Mouse (Mus musculus) lung, postnatal 0 days (tissue): Measurements from ENCODE around the gene Mgat4a. TPM values are rescaled to one million over a fixed set of nuclear protein-coding genes. Genes with fewer than 3 reads are reported as not detected.
A peak's percentile ranks its signal among the peaks of the same experiment; 100 is the strongest.

ENCODE experiments used
- ATAC-seq: fragments of 200-750 bp; cut with Nextera tagmentation; 2 replicates; pipeline ENCODE4 v1.8.0; 2017; ENCODE audit warnings: moderate library complexity
- DNase-seq: peaks from one replicate; pipeline ENCODE4 v3.0.0-alpha.2; 2016; ENCODE audit warnings: low spot score
- H3K27ac ChIP-seq: fragments of 300-500 bp; sonication (generic); 2 replicates; pipeline ENCODE4 v1.5.1; 2014; ENCODE audit warnings: antibody characterized with exemption, mild to moderate bottlenecking, low read length, mixed read lengths
- H3K27me3 ChIP-seq: fragments of 300-500 bp; sonication (generic); replicated peaks from 2 replicates; pipeline ENCODE4 v1.6.1; 2014; ENCODE audit warnings: low read length, mixed read lengths; ENCODE audit not compliant: insufficient read depth
- H3K36me3 ChIP-seq: fragments of 300-500 bp; sonication (generic); 2 replicates; pipeline ENCODE4 v1.6.1; 2014; ENCODE audit warnings: low read length, mixed read lengths; ENCODE audit not compliant: insufficient read depth
- H3K4me1 ChIP-seq: fragments of 300-500 bp; sonication (generic); 2 replicates; pipeline ENCODE4 v1.6.1; 2014; ENCODE audit warnings: antibody characterized with exemption, low read depth, low read length, mixed read lengths; ENCODE audit not compliant: insufficient read depth
- H3K4me2 ChIP-seq: fragments of 300-500 bp; sonication (generic); replicated peaks from 2 replicates; pipeline ENCODE4 v1.6.1; 2014; ENCODE audit warnings: low read depth, mild to moderate bottlenecking, low read length, moderate library complexity, mixed read lengths
- H3K4me3 ChIP-seq: fragments of 300-500 bp; sonication (generic); 2 replicates; pipeline ENCODE4 v1.5.1; 2014; ENCODE audit warnings: low read depth, low read length
- H3K9ac ChIP-seq: fragments of 300-500 bp; sonication (generic); replicated peaks from 2 replicates; pipeline ENCODE4 v1.6.1; 2014; ENCODE audit warnings: low read depth, mild to moderate bottlenecking
- H3K9me3 ChIP-seq: fragments of 300-500 bp; sonication (generic); 2 replicates; pipeline ENCODE4 v1.6.1; 2016; ENCODE audit warnings: low read length, mixed read lengths
- CTCF ChIP-seq: IDR thresholded peaks from 2 replicates; pipeline ENCODE4 v1.5.1; 2016; ENCODE audit warnings: antibody characterized with exemption, mild to moderate bottlenecking
- EP300 ChIP-seq: IDR thresholded peaks from 2 replicates; pipeline ENCODE4 v1.6.1; 2016; ENCODE audit warnings: antibody characterized with exemption, mild to moderate bottlenecking, control low read depth
- WGBS: fragments of 180-500 bp; shearing (Covaris S2); extraction: QIAGEN DNeasy Blood & Tissue Kit; methylation state at CpG from one replicate; pipeline ENCODE4 v1.1.7; 2014; 5-methylcytosine and 5-hydroxymethylcytosine counted together
- polyA plus RNA-seq: library from polyadenylated mRNA; unstranded; fragments of >200 nt; fragmentation: Nextera tagmentation; extraction: Ambion mirVana; gene quantifications from 2 replicates; pipeline ENCODE4 v1.2.1, GENCODE M21; 2015

Mgat4a gene
- polyA plus RNA-seq, 1 experiment from 2014 or later, result 5.4 TPM

GRCm38 (mm10) chr1:37477928-37478327 is 62.9 kb downstream of the Mgat4a start:
- no peak for DNase-seq
- H3K9me3 ChIP-seq, result no peaks in the 10 kb centered on the region
- no peak overlapping the region for H3K9ac ChIP-seq
- no peak overlapping the region for H3K27ac ChIP-seq
- TF ChIP-seq CTCF (no peak), EP300 (no peak)
- H3K36me3 ChIP-seq, result no peaks in the 10 kb centered on the region
- no peaks in the 10 kb centered on the region for H3K4me1 ChIP-seq
- H3K4me2 ChIP-seq, result peak overlapping the region; percentile 54
- H3K27me3 ChIP-seq, result no peaks in the 10 kb centered on the region
- H3K4me3 ChIP-seq, result peak overlapping the region; percentile 17; the same call in 1 of the 2 replicates
- ATAC-seq, result no peak
- 18% methylated on average over 5 of the region's 5 CpGs for WGBS

GRCm38 (mm10) chr1:37477250-37477649 is 63.6 kb downstream of the Mgat4a start:
- Histone ChIP-seq H3K36me3 (no peaks in the 10 kb centered on the region), H3K27me3 (no peaks in the 10 kb centered on the region), H3K4me3 (no peak overlapping the region), H3K4me2 (no peak overlapping the region), H3K27ac (no peak overlapping the region), H3K4me1 (no peaks in the 10 kb centered on the region), H3K9ac (no peak overlapping the region), H3K9me3 (no peaks in the 10 kb centered on the region)
- TF ChIP-seq CTCF (no peak), EP300 (no peak)
- no peak for DNase-seq
- no peak for ATAC-seq
- 78% methylated on average over 5 of the region's 5 CpGs for WGBS

- no peak overlapping the region for H3K4me2 ChIP-seq
- H3K27me3 ChIP-seq, result no peaks in the 10 kb centered on the region
- H3K9ac ChIP-seq, result no peak overlapping the region
- H3K9me3 ChIP-seq, result no peaks in the 10 kb centered on the region
- H3K4me3 ChIP-seq, result no peak overlapping the region
- no peak for TF ChIP-seq EP300
- TF ChIP-seq CTCF, result no peak
- DNase-seq, result no peak
- 88% methylated on average over 3 of the region's 3 CpGs for WGBS
- H3K36me3 ChIP-seq, result no peaks in the 10 kb centered on the region
- no peak overlapping the region for H3K27ac ChIP-seq
- H3K4me1 ChIP-seq, result no peaks in the 10 kb centered on the region
- no peak for ATAC-seq
Measured at GRCm38 (mm10) chr1:37475312-37475711, 65.5 kb downstream of the Mgat4a start.

GRCm38 (mm10) chr1:37474634-37475190 is 66.1 kb downstream of the Mgat4a start:
- Histone ChIP-seq H3K36me3 (no peaks in the 10 kb centered on the region), H3K27ac (no peak overlapping the region), H3K4me3 (no peak overlapping the region), H3K4me2 (no peak overlapping the region), H3K9ac (no peak overlapping the region), H3K9me3 (no peaks in the 10 kb centered on the region), H3K27me3 (no peaks in the 10 kb centered on the region), H3K4me1 (no peaks in the 10 kb centered on the region)
- peak; percentile 20 for DNase-seq
- TF ChIP-seq EP300 (no peak), CTCF (no peak)
- ATAC-seq, result no peak
- 81% methylated on average over 6 of the region's 6 CpGs for WGBS

GRCm38 (mm10) chr1:37474046-37474445 is 66.8 kb downstream of the Mgat4a start:
- H3K36me3 ChIP-seq, result no peaks in the 10 kb centered on the region
- H3K9me3 ChIP-seq, result no peaks in the 10 kb centered on the region
- H3K4me1 ChIP-seq, result no peaks in the 10 kb centered on the region
- H3K4me3 ChIP-seq, result no peak overlapping the region
- no peaks in the 10 kb centered on the region for H3K27me3 ChIP-seq
- TF ChIP-seq CTCF (no peak), EP300 (no peak)
- ATAC-seq (no peak), DNase-seq (peak; percentile 27)
- no peak overlapping the region for H3K27ac ChIP-seq
- no peak overlapping the region for H3K4me2 ChIP-seq
- 60% methylated on average over 8 of the region's 8 CpGs for WGBS
- no peak overlapping the region for H3K9ac ChIP-seq

- Histone ChIP-seq H3K4me2 (no peak overlapping the region), H3K36me3 (no peaks in the 10 kb centered on the region), H3K27me3 (no peaks in the 10 kb centered on the region), H3K27ac (no peak overlapping the region), H3K4me1 (no peaks in the 10 kb centered on the region), H3K9me3 (no peaks in the 10 kb centered on the region), H3K4me3 (no peak overlapping the region), H3K9ac (no peak overlapping the region)
- no peak for DNase-seq
- 72% methylated on average over 10 of the region's 10 CpGs for WGBS
- TF ChIP-seq EP300 (no peak), CTCF (no peak)
- ATAC-seq, result no peak
Measured at GRCm38 (mm10) chr1:37473251-37473650, 67.6 kb downstream of the Mgat4a start.
